Mouse (Mus musculus): ENCODE results near the gene Cit. TPM values are rescaled to one million over a fixed set of nuclear protein-coding genes. Genes with fewer than 3 reads are reported as not detected.

The Cit gene
- total RNA-seq, 2 experiments from 2014 or later = 20.1 to 24.9 TPM

GRCm38 (mm10) chr5:115909106-115909505 lies 64.0 kb downstream of the Cit start:
- no peak for DNase-seq (ENCODE audit: low spot score in 2 of 2)

- DNase-seq (ENCODE audit: low spot score in 2 of 2) = no peak
Observed at GRCm38 (mm10) chr5:115910491-115910890, 65.4 kb downstream of the Cit start.

DNA sequence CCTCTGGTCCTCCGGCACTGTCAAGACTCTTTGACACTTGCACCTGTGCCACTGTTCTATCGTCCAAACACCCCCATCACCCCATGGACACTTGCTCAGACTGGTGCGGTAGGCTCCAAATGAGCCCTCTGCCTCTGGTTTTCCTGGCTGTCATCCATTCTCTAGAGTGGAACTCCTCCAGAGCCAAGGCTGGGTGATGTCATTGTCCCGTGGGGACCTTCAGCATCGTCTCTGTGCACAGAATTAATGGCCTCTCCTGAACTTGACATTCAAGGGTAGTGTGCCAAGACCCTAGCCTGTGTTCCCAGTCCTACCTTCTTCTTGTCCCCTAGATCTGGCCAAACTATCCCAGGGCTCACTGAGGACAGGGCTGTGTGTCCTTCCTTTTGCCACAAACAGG lies 70.4 kb downstream of the Cit start:
- peak; percentile 11 to 25 for DNase-seq (ENCODE audit: low spot score in 2 of 2)

DNA sequence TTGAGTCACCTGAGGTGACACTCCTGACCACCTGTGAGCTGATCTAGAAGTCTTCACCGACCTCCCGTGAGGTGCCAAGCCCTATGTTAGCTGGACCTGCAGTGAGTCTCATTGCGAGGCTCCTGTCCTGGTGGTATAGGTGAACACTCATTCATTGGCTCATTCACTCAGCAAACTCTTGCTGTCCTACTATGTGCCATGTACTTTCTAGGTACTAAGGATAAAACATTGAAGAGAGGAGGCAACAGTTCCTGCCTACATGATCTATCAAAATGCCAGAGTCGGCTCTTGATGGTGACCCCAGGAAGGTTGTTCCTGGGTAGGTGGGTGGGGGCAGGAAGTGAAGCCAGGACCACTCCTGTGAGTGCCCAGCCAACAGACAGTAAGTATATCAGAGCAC lies 72.9 kb downstream of the Cit start:
- no peak for DNase-seq (ENCODE audit: low spot score in 2 of 2)

GRCm38 (mm10) chr5:115918597-115919351 lies 73.7 kb downstream of the Cit start:
- no peak for DNase-seq (ENCODE audit: low spot score in 2 of 2)

DNA sequence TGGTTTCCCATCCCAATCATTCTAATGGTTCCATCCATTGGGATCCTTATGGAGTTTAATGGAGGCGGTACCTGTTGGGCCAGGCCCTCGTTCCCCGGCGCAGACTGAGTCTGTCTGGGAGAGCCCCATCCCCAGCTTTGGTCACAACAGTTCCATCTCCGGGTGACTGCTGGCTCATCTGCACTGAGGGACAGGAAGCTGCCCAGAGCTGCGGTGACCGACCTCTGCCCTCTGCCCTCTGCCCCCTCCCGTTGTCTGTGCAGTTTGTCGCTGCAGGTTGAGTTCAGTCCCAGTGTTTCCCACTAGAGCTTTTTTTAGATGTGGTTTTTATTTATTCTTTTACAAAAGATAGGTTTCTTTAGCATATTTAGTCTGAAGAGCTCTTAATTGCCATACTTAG lies 76.9 kb downstream of the Cit start:
- no peak for DNase-seq (ENCODE audit: low spot score in 2 of 2)

DNA sequence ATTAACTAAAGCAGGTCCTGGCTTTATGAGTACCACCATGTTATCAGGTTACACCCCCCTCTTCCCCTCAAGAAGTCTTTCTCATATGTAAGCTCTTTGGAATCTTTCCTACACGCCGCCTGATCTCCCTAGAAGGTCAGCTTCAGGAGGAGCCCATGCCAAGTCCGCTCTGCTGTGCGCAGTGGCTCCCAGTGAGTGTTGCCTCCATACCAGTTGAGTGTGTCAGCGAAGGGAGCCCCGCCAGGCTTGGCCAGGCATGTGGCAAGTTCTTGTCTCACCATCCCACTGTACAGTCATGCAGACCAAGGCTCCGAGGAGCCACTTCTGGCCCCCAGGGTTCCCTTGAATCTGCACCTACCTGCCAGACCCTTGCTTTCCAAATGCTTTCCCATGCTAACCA lies 79.9 kb downstream of the Cit start:
- DNase-seq (ENCODE audit: low spot score in 2 of 2) = no peak

- peak; percentile 36 to 41 for DNase-seq (ENCODE audit: low spot score in 2 of 2)
Observed at GRCm38 (mm10) chr5:115928786-115929507, 83.9 kb downstream of the Cit start.

GRCm38 (mm10) chr5:115932325-115932724 lies 87.2 kb downstream of the Cit start:
- no peak for DNase-seq (ENCODE audit: low spot score in 2 of 2)

DNA sequence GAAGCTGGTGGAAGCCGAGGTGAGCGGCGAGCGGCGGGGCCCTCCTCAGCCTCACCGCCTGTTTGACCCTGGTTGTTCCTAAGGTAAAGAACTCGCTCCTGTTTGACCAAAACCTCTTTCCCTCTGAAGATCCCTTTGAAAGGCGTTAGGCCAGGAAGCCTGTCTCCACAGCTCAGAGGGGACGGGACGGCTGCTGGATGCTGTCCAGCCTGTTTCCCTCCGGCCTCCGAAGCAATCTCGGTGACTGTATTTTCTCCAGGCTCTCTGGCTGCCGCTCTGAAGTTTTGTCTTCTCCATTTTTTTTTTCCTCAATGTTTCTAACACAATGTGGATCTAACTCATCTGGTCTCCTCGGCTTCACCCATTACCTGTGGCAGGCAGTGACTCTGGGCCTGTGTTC lies 91.8 kb downstream of the Cit start:
- DNase-seq (ENCODE audit: low spot score in 2 of 2) = no peak

DNA sequence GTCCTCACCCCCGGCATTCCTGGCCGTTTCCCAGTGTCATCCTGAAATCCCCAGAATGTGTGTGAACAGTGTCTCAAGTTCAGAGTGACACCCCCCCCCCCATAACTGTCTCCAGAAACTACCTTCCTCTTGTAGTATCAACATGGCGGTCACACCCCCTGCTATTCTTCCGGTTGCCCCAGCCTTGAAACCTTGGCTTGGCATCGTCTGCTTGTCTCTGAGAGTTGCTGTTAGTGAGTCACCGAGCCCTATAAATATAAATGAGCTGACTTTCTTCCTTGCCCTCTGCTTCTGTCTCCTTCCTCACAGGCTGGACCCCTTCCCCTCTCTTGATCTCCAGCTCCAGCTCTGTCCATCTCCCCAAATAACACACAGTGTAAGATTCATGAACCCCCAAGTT lies 92.5 kb downstream of the Cit start:
- DNase-seq (ENCODE audit: low spot score in 2 of 2) = no peak

DNA sequence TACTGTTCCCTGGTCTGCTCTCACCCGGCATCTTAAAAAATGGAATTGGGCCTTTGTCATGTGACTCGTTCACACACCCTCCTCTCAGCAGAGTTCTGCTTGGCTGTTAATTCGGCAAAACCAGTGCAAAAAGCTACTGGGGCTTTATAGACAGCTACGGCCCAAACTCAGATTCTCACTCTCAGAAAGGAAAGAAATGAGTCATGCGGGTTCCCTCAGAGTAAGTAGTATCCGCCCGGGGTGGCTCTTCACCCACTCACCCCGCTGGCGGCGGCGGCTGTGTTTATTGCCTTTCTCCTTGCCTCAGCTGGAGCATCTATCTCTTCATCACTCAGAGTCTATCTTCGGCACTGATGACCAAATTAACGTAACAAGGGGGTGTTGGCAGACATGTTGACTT lies 93.9 kb downstream of the Cit start:
- no peak for DNase-seq (ENCODE audit: low spot score in 2 of 2)

GRCm38 (mm10) chr5:115942389-115942788 lies 97.3 kb downstream of the Cit start:
- no peak for DNase-seq (ENCODE audit: low spot score in 2 of 2)

GRCm38 (mm10) chr5:115944791-115945490 lies 99.9 kb downstream of the Cit start:
- no peak for DNase-seq (ENCODE audit: low spot score in 2 of 2)

DNA sequence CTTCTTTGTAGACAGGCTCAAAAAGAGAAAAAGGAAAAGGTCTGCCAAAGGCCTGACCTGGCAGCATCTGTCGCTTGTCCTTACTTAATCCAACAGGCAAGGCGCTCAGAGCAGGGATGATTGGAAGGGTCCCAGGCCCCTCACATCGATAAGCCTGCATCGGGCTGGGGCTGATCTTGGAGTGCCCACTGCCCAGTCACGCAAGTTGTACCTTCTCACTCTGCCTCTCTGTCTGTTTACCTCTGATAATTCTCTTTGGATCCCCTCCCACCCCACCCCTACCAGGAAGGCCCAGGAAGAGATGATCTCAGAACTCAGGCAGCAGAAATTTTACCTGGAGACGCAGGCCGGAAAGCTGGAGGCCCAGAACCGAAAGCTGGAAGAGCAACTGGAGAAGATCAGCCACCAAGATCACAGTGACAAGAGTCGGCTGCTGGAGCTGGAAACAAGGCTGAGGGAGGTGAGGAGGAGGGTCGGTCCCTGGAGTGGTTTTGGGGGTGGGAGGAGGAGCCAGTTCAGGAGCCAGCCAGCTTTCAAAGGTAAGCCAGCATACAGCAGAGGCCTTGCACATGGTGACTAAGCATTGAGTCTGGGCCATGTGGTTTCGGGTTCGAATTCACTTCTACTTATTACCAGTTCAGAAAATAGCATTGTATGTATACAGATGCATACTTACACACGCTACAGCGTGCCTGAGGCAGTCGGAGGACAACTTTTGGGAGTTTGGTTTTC lies 102.7 kb downstream of the Cit start:
- no peak for DNase-seq (ENCODE audit: low spot score in 2 of 2)

DNA sequence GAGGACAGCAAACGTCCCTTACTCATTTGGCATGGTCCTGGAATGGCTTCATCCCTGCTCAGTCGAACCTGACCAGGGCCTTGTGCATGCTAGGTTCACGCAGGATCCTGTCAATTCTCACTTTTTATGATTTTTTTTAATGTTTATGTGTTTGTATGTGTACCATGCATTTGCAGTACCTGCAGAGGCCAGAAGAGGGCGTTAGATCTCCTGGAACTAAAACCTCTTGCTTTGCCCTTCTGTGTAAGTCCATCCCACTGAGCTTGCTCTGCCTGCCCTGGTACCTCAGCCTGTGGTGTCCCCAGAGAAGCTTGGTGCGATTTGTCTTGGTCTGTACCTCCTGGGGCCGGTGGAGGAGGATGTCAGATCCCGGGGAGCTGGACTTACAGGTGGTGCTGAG lies 105.9 kb downstream of the Cit start:
- DNase-seq (ENCODE audit: low spot score in 2 of 2) = no peak

DNA sequence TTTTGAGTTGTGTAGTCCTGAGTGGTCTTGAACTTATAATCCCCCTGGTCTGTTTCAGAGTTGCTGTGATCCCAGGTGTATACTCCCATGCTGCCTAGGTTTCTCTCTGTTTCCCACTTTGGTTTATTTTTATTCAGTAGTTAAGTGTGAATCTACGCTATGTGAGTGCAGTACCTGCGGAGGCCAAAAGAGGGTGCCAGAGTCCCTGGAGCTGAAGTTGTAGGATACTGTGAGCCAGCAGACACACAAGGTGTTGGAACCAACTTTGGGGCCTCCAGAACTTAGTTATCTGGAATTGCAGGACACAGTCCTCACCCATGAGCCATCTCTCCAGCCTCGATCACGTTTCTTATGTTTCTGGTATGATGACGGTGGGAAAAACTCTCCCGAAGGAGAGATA lies 108.1 kb downstream of the Cit start:
- DNase-seq (ENCODE audit: low spot score in 2 of 2) = no peak

GRCm38 (mm10) chr5:115954084-115954483 lies 109.0 kb downstream of the Cit start:
- no peak for DNase-seq (ENCODE audit: low spot score in 2 of 2)

DNA sequence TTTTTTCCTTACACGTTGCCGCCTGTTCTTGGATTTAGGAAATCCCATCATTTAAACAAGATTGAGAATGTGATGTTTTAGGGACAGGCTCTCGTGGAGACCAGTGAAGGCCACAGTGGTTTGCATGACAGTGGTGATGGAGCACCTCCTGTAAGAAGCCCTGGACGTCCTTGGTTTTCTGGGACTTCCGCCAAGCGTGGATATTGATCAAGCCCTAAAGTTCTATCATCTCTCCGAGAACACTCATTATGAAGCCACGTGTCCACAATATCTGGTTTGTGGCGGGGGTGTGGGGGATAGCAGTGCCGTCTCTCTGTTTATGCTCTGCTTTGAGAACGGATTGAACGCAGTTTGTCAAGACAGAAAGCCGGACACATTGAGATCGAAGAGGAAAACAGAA lies 109.5 kb downstream of the Cit start:
- peak in 1 of 2 experiments; percentile 39 for DNase-seq (ENCODE audit: low spot score in 2 of 2)

DNA sequence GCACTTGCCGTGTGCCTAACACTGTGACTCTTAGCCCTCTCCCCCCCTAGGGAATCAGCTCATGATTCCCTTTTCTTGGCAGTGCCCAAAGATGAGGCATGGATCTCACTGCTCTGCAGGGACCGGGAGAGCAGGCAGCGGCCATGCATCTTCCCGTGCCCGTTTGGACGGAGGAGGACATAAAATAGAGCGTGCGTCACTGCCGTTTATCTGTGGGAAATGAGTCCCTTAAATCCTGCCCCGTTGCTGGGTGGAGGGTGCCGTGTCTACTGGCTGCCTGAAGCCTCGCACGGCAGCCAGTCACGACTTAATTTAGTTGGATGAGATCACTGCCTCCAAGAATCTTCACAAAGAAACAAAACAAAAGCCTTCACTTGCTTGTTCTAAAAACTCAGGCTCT lies 110.1 kb downstream of the Cit start:
- no peak for DNase-seq (ENCODE audit: low spot score in 2 of 2)

- no peak for DNase-seq (ENCODE audit: low spot score in 2 of 2)
Observed at GRCm38 (mm10) chr5:115956048-115956447, 111.0 kb downstream of the Cit start.

DNA sequence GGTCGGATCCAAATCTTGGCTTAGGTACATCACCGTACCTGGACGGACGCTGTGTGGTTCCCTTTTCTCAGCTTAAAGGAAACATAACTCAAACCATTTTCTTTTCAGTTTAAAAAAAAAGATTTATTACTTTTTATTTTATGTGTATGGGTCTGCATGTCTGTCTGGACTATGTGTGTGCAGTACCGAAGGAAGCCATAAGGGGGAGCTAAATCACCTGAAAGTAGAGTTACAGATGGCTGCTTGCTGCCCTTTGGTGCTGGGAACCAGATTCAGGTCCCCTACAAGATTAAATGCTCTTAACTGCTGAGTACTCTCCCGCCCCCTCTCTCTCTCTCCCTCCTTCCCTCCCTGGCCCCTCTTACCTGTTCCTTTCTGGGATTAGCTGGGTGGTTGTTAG lies 112.1 kb downstream of the Cit start:
- DNase-seq (ENCODE audit: low spot score in 2 of 2) = no peak
